Mouse (Mus musculus) forebrain, embryonic 11.5 days (tissue): ENCODE measurements at regions not wholly inside any gene's neighbourhood (a gene's known extent, or its start where the extent isn't known, plus 50 kb on each side); places are given as distances from the start of the nearest gene placed in this dataset.

Experiments used
- ATAC-seq: fragments of 200-750 bp; cut with Nextera tagmentation; replicated peaks from 2 replicates; pipeline ENCODE4 v1.8.0; 2017; ENCODE audit warnings: moderate TSS enrichment; ENCODE audit not compliant: low FRiP score
- DNase-seq: peaks from one replicate; pipeline ENCODE4 v3.0.0-alpha.2; 2017; ENCODE audit warnings: low spot score
- H3K27ac ChIP-seq: fragments of 300-500 bp; sonication (generic); 2 replicates; pipeline ENCODE4 v1.5.1; 2014; ENCODE audit warnings: low read depth, low read length
- H3K27me3 ChIP-seq: fragments of 300-500 bp; sonication (generic); 2 replicates; pipeline ENCODE4 v1.6.1; 2014; ENCODE audit warnings: mild to moderate bottlenecking, low read length, mixed read lengths; ENCODE audit not compliant: control insufficient read depth, insufficient read depth
- H3K36me3 ChIP-seq: fragments of 300-500 bp; sonication (generic); 2 replicates; pipeline ENCODE4 v1.6.1; 2014; ENCODE audit warnings: mild to moderate bottlenecking, low read length, moderate library complexity, mixed read lengths; ENCODE audit not compliant: control insufficient read depth, insufficient read depth
- H3K4me1 ChIP-seq: fragments of 300-500 bp; sonication (generic); replicated peaks from 2 replicates; pipeline ENCODE4 v1.6.1; 2014; ENCODE audit warnings: low read length, mixed read lengths; ENCODE audit not compliant: control insufficient read depth, insufficient read depth
- H3K4me2 ChIP-seq: fragments of 300-500 bp; sonication (generic); 2 replicates; pipeline ENCODE4 v1.6.1; 2014; ENCODE audit warnings: low read depth, mild to moderate bottlenecking, low read length, moderate library complexity, mixed read lengths; ENCODE audit not compliant: severe bottlenecking
- H3K4me3 ChIP-seq: fragments of 300-500 bp; sonication (generic); 2 replicates; pipeline ENCODE4 v1.5.1; 2014; ENCODE audit warnings: low read depth, low read length
- H3K9ac ChIP-seq: fragments of 300-500 bp; sonication (generic); 2 replicates; pipeline ENCODE4 v1.6.1; 2014; ENCODE audit warnings: low read length
- H3K9me3 ChIP-seq: fragments of 300-500 bp; sonication (generic); 2 replicates; pipeline ENCODE4 v1.6.1; 2016; ENCODE audit warnings: low read length, mixed read lengths; ENCODE audit not compliant: control insufficient read depth
- WGBS: fragments of 180-500 bp; shearing (Covaris S2); extraction: QIAGEN DNeasy Blood & Tissue Kit; methylation state at CpG from one replicate; pipeline ENCODE4 v1.1.7; 2014; 5-methylcytosine and 5-hydroxymethylcytosine counted together

DNA sequence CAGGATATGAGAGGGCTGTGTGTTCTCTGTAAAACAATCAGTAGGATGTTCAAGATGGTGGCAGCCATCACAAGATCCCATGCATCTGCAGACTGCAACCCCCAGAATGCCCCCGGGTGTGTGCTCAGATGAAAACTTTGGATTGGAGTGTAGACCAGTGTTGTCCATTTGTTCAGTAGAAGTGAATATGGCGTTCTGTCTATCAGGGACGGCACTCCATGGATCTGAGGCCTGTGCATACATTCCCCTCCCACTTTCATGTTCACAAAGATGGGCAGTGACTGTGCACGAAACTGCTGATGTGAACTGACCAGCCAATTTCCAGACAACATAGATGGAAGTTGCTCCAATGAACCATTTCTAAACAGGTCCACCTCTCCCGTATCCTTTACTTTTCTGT, 330.3 kb downstream of the Cd83 start:
- H3K9ac ChIP-seq: no peak overlapping the region
- no peaks in the 10 kb centered on the region for H3K4me1 ChIP-seq
- no peak overlapping the region for H3K4me2 ChIP-seq
- H3K36me3 ChIP-seq: no peaks in the 10 kb centered on the region
- ATAC-seq (no peak), DNase-seq (no peak)
- H3K27ac ChIP-seq: no peak overlapping the region
- H3K27me3 ChIP-seq: no peaks in the 10 kb centered on the region
- no peaks in the 10 kb centered on the region for H3K9me3 ChIP-seq
- WGBS: 91% methylated on average over 5 of the region's 5 CpGs
- no peak overlapping the region for H3K4me3 ChIP-seq

DNA sequence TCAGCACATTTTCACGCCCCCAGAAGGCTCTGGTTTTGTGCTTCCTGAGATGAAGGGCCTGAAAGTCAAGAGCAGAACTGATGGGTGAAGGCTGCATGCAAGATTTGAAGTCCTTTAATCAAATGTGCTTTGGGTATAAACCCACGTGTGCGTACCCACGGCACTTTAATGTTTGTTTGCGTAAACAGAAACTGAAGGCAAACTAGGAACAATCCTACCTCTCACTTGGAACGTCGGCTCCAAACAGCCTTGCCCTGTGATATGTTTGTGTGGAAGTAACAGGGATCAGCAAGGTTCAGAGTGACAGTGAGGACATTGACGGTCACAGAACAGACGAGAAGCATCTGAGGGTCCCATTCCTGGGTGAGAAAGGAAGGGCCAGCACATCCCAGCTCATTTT, 333.3 kb downstream of the Cd83 start:
- Histone ChIP-seq H3K27ac (no peak overlapping the region), H3K27me3 (no peaks in the 10 kb centered on the region), H3K9me3 (no peaks in the 10 kb centered on the region), H3K4me3 (no peak overlapping the region), H3K4me2 (no peak overlapping the region), H3K36me3 (no peaks in the 10 kb centered on the region), H3K9ac (no peak overlapping the region), H3K4me1 (peaks cover 14% of the 10 kb centered on the region; the same call in 1 of the 2 replicates)
- WGBS: 90% methylated on average over 9 of the region's 9 CpGs
- no peak for DNase-seq
- ATAC-seq: no peak

DNA sequence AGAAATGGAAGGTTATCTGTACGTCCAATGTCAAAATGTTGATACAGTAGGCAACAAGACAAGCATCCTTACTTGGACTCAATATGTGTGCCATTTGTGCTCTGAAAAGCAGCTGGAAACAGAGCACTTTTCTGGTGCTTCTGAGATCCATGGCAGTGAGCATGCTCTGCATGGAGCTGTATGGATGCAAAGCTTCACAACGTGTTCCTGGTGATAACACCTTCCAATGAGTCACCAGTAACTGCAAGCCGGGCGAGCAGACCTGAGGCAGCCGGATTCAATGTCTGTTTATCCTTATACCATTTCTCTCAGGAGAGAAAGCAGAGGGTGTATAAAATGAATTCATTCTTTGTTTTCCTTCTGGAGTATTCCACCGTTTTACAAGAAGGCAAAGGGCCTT, 334.3 kb downstream of the Cd83 start:
- ATAC-seq (no peak), DNase-seq (no peak)
- 91% methylated on average over 6 of the region's 6 CpGs for WGBS
- no peak overlapping the region for H3K4me3 ChIP-seq
- no peaks in the 10 kb centered on the region for H3K27me3 ChIP-seq
- no peaks in the 10 kb centered on the region for H3K9me3 ChIP-seq
- no peaks in the 10 kb centered on the region for H3K36me3 ChIP-seq
- H3K9ac ChIP-seq: no peak overlapping the region
- H3K4me1 ChIP-seq: peaks cover 14% of the 10 kb centered on the region; the same call in 1 of the 2 replicates
- H3K4me2 ChIP-seq: no peak overlapping the region
- no peak overlapping the region for H3K27ac ChIP-seq

DNA sequence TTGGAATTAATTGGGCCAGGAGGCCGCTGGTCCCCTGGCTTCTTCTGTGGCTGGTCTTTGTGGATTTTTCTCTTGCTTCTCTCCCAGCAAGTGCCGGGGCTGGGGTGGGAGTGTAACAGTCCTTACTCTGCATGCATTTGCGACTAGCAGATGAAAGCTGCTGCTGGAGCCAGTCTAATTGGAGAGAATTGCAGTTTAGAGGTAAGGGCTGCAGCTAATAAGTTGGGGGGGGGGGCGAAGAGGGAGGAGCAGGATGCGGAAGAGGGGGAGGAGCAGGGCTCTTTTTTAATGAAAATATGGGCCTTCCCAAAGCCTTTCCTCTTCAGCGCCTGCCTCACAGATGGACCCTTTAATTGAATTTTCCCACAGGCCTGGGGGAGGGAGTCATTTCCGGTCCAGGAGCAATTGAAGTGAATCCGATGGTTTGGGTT, 336.7 kb downstream of the Cd83 start:
- WGBS: 10% methylated on average over 7 of the region's 8 CpGs
- ATAC-seq (peak; percentile 79), DNase-seq (peak; percentile 83)
- H3K36me3 ChIP-seq: no peaks in the 10 kb centered on the region
- no peak overlapping the region; the same call in 1 of the 2 replicates for H3K9ac ChIP-seq
- no peaks in the 10 kb centered on the region for H3K27me3 ChIP-seq
- H3K4me1 ChIP-seq: peaks cover 14% of the 10 kb centered on the region; the same call in 1 of the 2 replicates
- H3K9me3 ChIP-seq: no peaks in the 10 kb centered on the region
- H3K27ac ChIP-seq: peak overlapping the region; percentile 76; the same call in 1 of the 2 replicates
- H3K4me2 ChIP-seq: peak overlapping the region; percentile 1; the same call in 1 of the 2 replicates
- no peak overlapping the region for H3K4me3 ChIP-seq

DNA sequence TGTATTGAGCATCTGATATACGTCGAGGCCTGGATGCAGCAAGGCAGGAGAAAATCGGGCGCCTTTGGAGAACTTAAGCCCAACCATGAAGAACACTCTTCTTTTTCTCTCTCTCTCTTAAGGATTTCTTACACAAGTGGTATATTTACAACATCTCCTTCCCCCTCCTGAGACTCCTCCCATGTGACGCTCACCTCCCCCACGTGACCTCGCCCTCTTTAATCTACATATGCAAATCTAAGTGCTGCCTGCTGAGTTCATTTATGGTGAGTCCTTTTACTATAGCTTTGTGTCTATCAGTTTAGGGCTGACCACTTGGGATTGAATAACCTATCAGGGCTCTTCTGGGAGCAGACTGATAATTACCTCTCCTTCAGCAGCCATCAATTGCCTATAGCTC, 337.4 kb downstream of the Cd83 start:
- Histone ChIP-seq H3K4me3 (no peak overlapping the region), H3K27ac (peak overlapping the region; percentile 76), H3K36me3 (no peaks in the 10 kb centered on the region), H3K9me3 (no peaks in the 10 kb centered on the region), H3K4me2 (no peak overlapping the region), H3K4me1 (peaks cover 14% of the 10 kb centered on the region; the same call in 1 of the 2 replicates), H3K27me3 (no peaks in the 10 kb centered on the region), H3K9ac (no peak overlapping the region)
- DNase-seq: no peak
- ATAC-seq: no peak
- WGBS: 70% methylated on average over 7 of the region's 7 CpGs

DNA sequence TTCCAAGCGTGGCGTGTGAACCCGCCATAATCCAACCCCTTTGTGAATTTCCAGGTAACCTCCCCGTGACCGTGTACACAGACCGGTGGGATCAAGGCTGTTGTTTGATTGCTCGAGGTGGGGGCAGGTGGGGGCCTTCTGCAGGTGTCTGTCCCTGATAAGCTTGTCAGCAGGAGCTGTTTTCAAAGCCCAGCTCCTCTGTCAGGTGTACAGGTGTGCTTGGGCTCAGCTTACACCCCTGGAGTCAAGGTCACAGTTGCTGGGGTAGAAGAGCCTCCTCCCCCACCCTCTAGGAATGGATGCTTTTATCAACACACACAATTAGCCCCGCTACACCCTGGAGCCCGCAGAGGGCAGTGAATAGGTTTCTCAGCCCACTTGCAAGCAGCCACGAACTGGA, 341.6 kb downstream of the Cd83 start:
- H3K4me2 ChIP-seq: no peak overlapping the region
- H3K27me3 ChIP-seq: no peaks in the 10 kb centered on the region
- H3K36me3 ChIP-seq: no peaks in the 10 kb centered on the region
- DNase-seq: no peak
- H3K4me3 ChIP-seq: no peak overlapping the region
- no peak for ATAC-seq
- H3K9ac ChIP-seq: no peak overlapping the region
- no peaks in the 10 kb centered on the region for H3K9me3 ChIP-seq
- H3K4me1 ChIP-seq: peaks cover 6% of the 10 kb centered on the region; the same call in 1 of the 2 replicates
- H3K27ac ChIP-seq: no peak overlapping the region
- WGBS: 30% methylated on average over 10 of the region's 10 CpGs

DNA sequence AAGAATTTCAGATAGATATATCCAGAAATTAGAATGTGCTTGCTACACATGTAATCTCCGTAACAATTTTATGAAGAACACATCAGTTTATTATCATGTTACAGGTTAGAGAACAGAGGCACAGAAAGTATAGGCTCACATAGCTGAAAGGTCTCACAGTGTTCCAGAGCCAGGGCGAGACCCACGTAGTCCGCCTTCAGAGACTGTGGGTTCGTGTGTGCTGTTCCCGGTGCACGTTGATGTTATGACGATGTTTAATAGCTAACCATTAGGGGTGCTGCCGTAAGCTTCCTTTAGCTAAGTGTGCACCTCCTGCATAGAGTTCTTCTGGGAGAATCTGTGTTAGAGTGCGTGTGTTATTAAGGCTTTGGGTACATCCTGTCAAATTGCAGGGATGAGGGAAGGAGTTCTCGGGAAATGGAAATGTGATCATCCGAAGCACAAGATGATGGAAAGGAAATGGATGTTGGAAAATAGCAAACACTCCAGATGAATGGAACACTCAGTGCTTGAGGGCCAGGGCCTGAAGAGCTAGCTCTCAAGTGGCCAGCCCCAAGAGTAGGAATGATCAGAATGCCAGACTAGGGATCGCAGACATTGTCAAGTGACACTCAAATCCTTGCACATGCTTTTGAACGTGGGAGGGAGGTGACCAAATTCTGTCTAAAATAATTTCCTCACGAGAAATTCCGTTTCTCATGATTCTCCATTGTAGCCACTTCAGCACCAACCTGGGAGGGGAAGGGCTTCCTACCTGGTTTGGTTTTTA, 344.1 kb downstream of the Cd83 start:
- Histone ChIP-seq H3K27ac (no peak overlapping the region), H3K9ac (no peak overlapping the region), H3K27me3 (no peaks in the 10 kb centered on the region), H3K4me1 (no peaks in the 10 kb centered on the region; the same call in 1 of the 2 replicates), H3K36me3 (no peaks in the 10 kb centered on the region), H3K4me2 (no peak overlapping the region), H3K9me3 (no peaks in the 10 kb centered on the region), H3K4me3 (no peak overlapping the region)
- 91% methylated on average over 16 of the region's 16 CpGs for WGBS
- DNase-seq (no peak), ATAC-seq (no peak)

DNA sequence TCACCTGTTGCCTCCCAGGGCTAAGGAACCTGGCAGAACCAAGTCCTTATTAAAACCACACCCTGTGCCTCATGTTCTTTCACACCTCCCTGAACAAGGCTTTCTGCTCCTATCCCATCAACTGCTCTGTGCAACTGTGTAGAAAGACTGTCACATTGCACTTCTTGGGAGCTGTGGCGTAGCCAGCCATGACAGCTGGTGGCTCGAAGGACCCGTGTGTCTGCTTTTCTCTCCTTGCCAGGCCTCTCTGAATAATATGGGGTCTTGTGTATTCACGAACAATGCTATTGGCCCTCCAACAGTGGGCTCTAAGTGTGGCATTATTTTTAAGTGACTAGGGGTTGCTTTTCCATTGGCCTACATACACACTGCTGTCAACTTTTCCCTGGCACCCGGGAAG, 347.3 kb downstream of the Cd83 start:
- WGBS: 85% methylated on average over 5 of the region's 5 CpGs
- H3K4me2 ChIP-seq: no peak overlapping the region
- no peak overlapping the region for H3K4me3 ChIP-seq
- ATAC-seq (no peak), DNase-seq (no peak)
- no peaks in the 10 kb centered on the region for H3K36me3 ChIP-seq
- H3K27me3 ChIP-seq: no peaks in the 10 kb centered on the region
- H3K9ac ChIP-seq: no peak overlapping the region
- no peaks in the 10 kb centered on the region for H3K4me1 ChIP-seq
- H3K27ac ChIP-seq: no peak overlapping the region
- H3K9me3 ChIP-seq: no peaks in the 10 kb centered on the region

DNA sequence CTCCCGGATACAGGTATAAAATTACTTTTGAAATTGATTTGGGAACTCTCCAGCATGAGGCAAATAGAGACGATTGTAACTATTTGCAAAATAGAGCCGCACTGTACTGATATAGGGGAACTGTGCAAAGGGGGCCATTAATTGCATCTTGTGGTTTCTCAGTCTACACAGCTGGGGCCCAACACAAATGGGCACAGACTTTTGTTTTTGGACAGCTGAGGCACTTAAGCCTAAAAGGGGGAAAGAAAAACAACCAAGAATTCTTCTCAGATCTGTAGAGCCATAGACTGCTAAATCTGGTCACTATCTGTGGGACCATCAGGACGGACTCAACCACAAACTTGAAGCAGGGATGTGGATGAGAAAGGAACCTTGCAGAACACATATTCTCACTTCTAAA, 347.9 kb downstream of the Cd83 start:
- no peak for DNase-seq
- ATAC-seq: no peak
- H3K9ac ChIP-seq: no peak overlapping the region
- WGBS: 94% methylated on average over 4 of the region's 4 CpGs
- no peak overlapping the region for H3K27ac ChIP-seq
- no peaks in the 10 kb centered on the region for H3K4me1 ChIP-seq
- H3K4me2 ChIP-seq: no peak overlapping the region
- no peaks in the 10 kb centered on the region for H3K27me3 ChIP-seq
- no peaks in the 10 kb centered on the region for H3K36me3 ChIP-seq
- no peak overlapping the region for H3K4me3 ChIP-seq
- no peaks in the 10 kb centered on the region for H3K9me3 ChIP-seq
